Mouse (Mus musculus) heart, postnatal 25 days (tissue): ENCODE measurements around the gene Lrmda. TPM values are rescaled to one million over a fixed set of nuclear protein-coding genes. Genes with fewer than 3 reads are reported as not detected.

Source experiments
- DNase-seq: peaks from one replicate; pipeline ENCODE4 v3.0.0; 2022; ENCODE audit warnings: low spot score
- intact Hi-C: fragments of 180-260 bp; cut with DNase I; formaldehyde crosslinking; loops from one replicate; pipeline ENCODE4 v1.15.1; 2025
- total RNA-seq, 2 experiments: library from RNA; stranded (reverse); gene quantifications; 2 replicates each; pipeline ENCODE4 v1.2.3; 2021

The Lrmda gene
- total RNA-seq, 2 experiments from 2014 or later, result 0.83 to 1.8 TPM

GRCm38 (mm10) chr14:22715581-22716378, 696.3 kb downstream of the Lrmda start:
- no peak for DNase-seq
- intact Hi-C loops, result no loop called here

- intact Hi-C loops, result no loop called here
Measured at GRCm38 (mm10) chr14:22719968-22720367, 700.5 kb downstream of the Lrmda start.

GRCm38 (mm10) chr14:22721845-22722244, 702.3 kb downstream of the Lrmda start:
- intact Hi-C loops, result no loop called here
- no peak for DNase-seq

More at GRCm38 (mm10) chr14:22719968-22720367, 700.5 kb downstream of the Lrmda start:
- DNase-seq, result no peak

- intact Hi-C loops, result no loop called here
- no peak for DNase-seq
Measured at GRCm38 (mm10) chr14:22727548-22727947, 708.0 kb downstream of the Lrmda start.

- DNase-seq, result no peak
- intact Hi-C loops, result no loop called here
Measured at GRCm38 (mm10) chr14:22728611-22729223, 709.2 kb downstream of the Lrmda start.

GRCm38 (mm10) chr14:22738603-22739002, 719.1 kb downstream of the Lrmda start:
- no peak for DNase-seq
- intact Hi-C loops, result no loop called here

- DNase-seq, result no peak
- intact Hi-C loops, result no loop called here
Measured at GRCm38 (mm10) chr14:22742527-22742926, 723.0 kb downstream of the Lrmda start.

GRCm38 (mm10) chr14:22743264-22743663, 723.8 kb downstream of the Lrmda start:
- intact Hi-C loops, result no loop called here
- no peak for DNase-seq

GRCm38 (mm10) chr14:22744701-22745100, 725.2 kb downstream of the Lrmda start:
- intact Hi-C loops, result no loop called here
- no peak for DNase-seq

- no peak for DNase-seq
- intact Hi-C loops, result no loop called here
Measured at GRCm38 (mm10) chr14:22745263-22745881, 725.9 kb downstream of the Lrmda start.

GRCm38 (mm10) chr14:22745882-22746480, 726.5 kb downstream of the Lrmda start:
- no peak for DNase-seq
- intact Hi-C loops, result no loop called here

- no peak for DNase-seq
- intact Hi-C loops, result no loop called here
Measured at GRCm38 (mm10) chr14:22747816-22748215, 728.3 kb downstream of the Lrmda start.

GRCm38 (mm10) chr14:22750409-22750808, 730.9 kb downstream of the Lrmda start:
- no peak for DNase-seq
- intact Hi-C loops, result no loop called here

- DNase-seq, result no peak
- intact Hi-C loops, result no loop called here
Measured at GRCm38 (mm10) chr14:22751290-22751689, 731.8 kb downstream of the Lrmda start.

GRCm38 (mm10) chr14:22754633-22755032, 735.1 kb downstream of the Lrmda start:
- intact Hi-C loops, result no loop called here
- no peak for DNase-seq

- DNase-seq, result no peak
- intact Hi-C loops, result no loop called here
Measured at GRCm38 (mm10) chr14:22757493-22757892, 738.0 kb downstream of the Lrmda start.

- intact Hi-C loops, result no loop called here
Measured at GRCm38 (mm10) chr14:22759216-22759615, 739.7 kb downstream of the Lrmda start.

GRCm38 (mm10) chr14:22759673-22760072, 740.2 kb downstream of the Lrmda start:
- peak; percentile 8 for DNase-seq
- intact Hi-C loops, result loop anchor here (5.0 kb wide), 1 partner anchor 112 kb away; no protein-coding TSS in a partner anchor

More at GRCm38 (mm10) chr14:22759216-22759615, 739.7 kb downstream of the Lrmda start:
- no peak for DNase-seq

- DNase-seq, result no peak
- intact Hi-C loops, result loop anchor here (5.0 kb wide), 1 partner anchor 113 kb away; no protein-coding TSS in a partner anchor
Measured at GRCm38 (mm10) chr14:22760241-22761039, 740.9 kb downstream of the Lrmda start.

GRCm38 (mm10) chr14:22781709-22782108, 762.2 kb downstream of the Lrmda start:
- intact Hi-C loops, result no loop called here
- DNase-seq, result no peak
